Mouse (Mus musculus): ENCODE data around the gene Apln. TPM values are rescaled to one million over a fixed set of nuclear protein-coding genes. Genes with fewer than 3 reads are reported as not detected.

The Apln gene
- 4.9 and 5.0 TPM in 2 replicates for polyA plus RNA-seq (2015; fragmentation: Nextera tagmentation; extraction: Ambion mirVana)

- Histone ChIP-seq H3K36me3 (ENCODE audit: poor library complexity, severe bottlenecking) (no peaks in the 10 kb centered on the region), H3K4me2 (peak within 1 kb of the TSS; percentile 79), H3K4me1 (peaks cover 10% of the 10 kb centered on the region), H3K9me3 (replicated peaks) (no peaks in the 10 kb centered on the region), H3K27me3 (no peaks in the 10 kb centered on the region), H3K4me3 (peak within 1 kb of the TSS; percentile 49), H3K27ac (no peak within 1 kb of the TSS), H3K9ac (peak within 1 kb of the TSS; percentile 66)
- WGBS, result 14% methylated on average over 63 of the region's 73 CpGs
- peak; percentile 81 for ATAC-seq
These were observed at the start of gene Apln for GRCm38 (mm10) chrX:48034144-48035113. Gene Apln, minus strand, starts transcription at chrX:48034853.

DNA sequence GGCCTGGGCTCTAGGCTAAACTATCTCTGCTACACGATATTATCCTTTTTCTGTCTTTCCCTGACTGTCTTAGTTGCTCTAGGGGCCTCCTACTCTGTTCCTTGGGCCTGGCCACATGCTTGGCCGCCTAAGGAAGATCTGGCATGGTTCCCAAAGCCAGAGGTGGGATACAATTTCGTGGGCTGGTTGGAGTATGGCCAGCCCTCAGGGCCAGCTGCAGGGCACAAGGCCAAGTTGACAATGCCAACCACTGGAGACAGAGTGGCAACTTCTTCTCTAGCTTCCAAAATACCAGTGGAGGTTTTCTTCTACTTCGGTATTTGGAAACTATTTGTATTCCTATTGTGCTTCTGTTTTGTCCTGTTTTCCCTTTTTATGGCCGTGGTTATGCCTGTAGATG, 47.7 kb upstream of the Apln start:
- Histone ChIP-seq H3K4me3 (no peak overlapping the region), H3K9me3 (replicated peaks) (no peaks in the 10 kb centered on the region), H3K9ac (no peak overlapping the region), H3K27me3 (no peaks in the 10 kb centered on the region), H3K27ac (no peak overlapping the region), H3K4me2 (no peak overlapping the region), H3K36me3 (ENCODE audit: poor library complexity, severe bottlenecking) (no peaks in the 10 kb centered on the region), H3K4me1 (no peaks in the 10 kb centered on the region)
- 71% methylated on average over 5 of the region's 5 CpGs for WGBS
- ATAC-seq, result no peak

- no peak overlapping the region for H3K4me3 ChIP-seq
- no peaks in the 10 kb centered on the region for H3K36me3 ChIP-seq (ENCODE audit: poor library complexity, severe bottlenecking)
- no peak overlapping the region for H3K9ac ChIP-seq
- H3K27ac ChIP-seq, result no peak overlapping the region
- H3K9me3 ChIP-seq (replicated peaks), result no peaks in the 10 kb centered on the region
- H3K4me1 ChIP-seq, result no peaks in the 10 kb centered on the region
- H3K27me3 ChIP-seq, result no peaks in the 10 kb centered on the region
- WGBS, result 84% methylated on average over 4 of the region's 4 CpGs
- ATAC-seq, result no peak
- H3K4me2 ChIP-seq, result no peak overlapping the region
These were observed 42.3 kb upstream of the Apln start for GRCm38 (mm10) chrX:48076806-48077425.

GRCm38 (mm10) chrX:48074691-48075090, 40.0 kb upstream of the Apln start:
- Histone ChIP-seq H3K4me1 (no peaks in the 10 kb centered on the region), H3K27ac (no peak overlapping the region), H3K4me3 (no peak overlapping the region), H3K27me3 (no peaks in the 10 kb centered on the region), H3K36me3 (ENCODE audit: poor library complexity, severe bottlenecking) (no peaks in the 10 kb centered on the region), H3K4me2 (no peak overlapping the region), H3K9me3 (replicated peaks) (no peaks in the 10 kb centered on the region), H3K9ac (no peak overlapping the region)
- WGBS, result 86% methylated on average over 3 of the region's 3 CpGs
- ATAC-seq, result no peak

- no peak for ATAC-seq
- Histone ChIP-seq H3K9ac (no peak overlapping the region), H3K9me3 (replicated peaks) (no peaks in the 10 kb centered on the region), H3K27ac (no peak overlapping the region), H3K4me2 (no peak overlapping the region), H3K27me3 (no peaks in the 10 kb centered on the region), H3K4me3 (no peak overlapping the region), H3K36me3 (ENCODE audit: poor library complexity, severe bottlenecking) (no peaks in the 10 kb centered on the region), H3K4me1 (no peaks in the 10 kb centered on the region)
- 33% methylated on average over 5 of the region's 5 CpGs for WGBS
These were observed 37.7 kb upstream of the Apln start for GRCm38 (mm10) chrX:48072401-48072800.

DNA sequence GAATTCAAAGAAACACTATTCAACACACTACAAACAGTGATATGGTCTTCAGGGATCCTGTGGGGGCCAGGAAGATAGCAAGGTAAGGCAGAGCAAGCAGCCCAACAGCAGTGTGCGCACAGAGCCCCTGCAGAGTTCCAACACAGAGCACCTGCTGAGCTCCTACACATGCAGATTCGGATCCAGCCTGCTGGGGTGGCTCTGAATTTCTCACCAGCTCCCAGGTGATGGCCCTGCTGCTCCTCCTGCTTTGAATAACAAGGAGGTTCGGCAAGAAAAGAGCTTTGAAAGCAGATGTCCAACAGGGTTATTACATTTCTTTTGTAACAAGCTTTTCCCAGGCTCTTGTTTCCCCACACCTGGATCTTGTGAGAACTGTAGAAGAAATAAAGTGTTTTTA, 37.3 kb upstream of the Apln start:
- no peak overlapping the region for H3K4me2 ChIP-seq
- H3K27me3 ChIP-seq, result no peaks in the 10 kb centered on the region
- H3K27ac ChIP-seq, result no peak overlapping the region
- no peaks in the 10 kb centered on the region for H3K9me3 ChIP-seq (replicated peaks)
- no peaks in the 10 kb centered on the region for H3K36me3 ChIP-seq (ENCODE audit: poor library complexity, severe bottlenecking)
- ATAC-seq, result no peak
- no peak overlapping the region for H3K9ac ChIP-seq
- 17% methylated on average over 3 of the region's 3 CpGs for WGBS
- H3K4me1 ChIP-seq, result no peaks in the 10 kb centered on the region
- no peak overlapping the region for H3K4me3 ChIP-seq

GRCm38 (mm10) chrX:48066891-48067290, 32.2 kb upstream of the Apln start:
- ATAC-seq, result no peak
- Histone ChIP-seq H3K4me1 (no peaks in the 10 kb centered on the region), H3K9me3 (replicated peaks) (no peaks in the 10 kb centered on the region), H3K4me3 (no peak overlapping the region), H3K4me2 (no peak overlapping the region), H3K9ac (no peak overlapping the region), H3K36me3 (ENCODE audit: poor library complexity, severe bottlenecking) (no peaks in the 10 kb centered on the region), H3K27ac (no peak overlapping the region), H3K27me3 (no peaks in the 10 kb centered on the region)
- 75% methylated on average over 3 of the region's 3 CpGs for WGBS

GRCm38 (mm10) chrX:48064166-48064853, 29.7 kb upstream of the Apln start:
- no peak overlapping the region for H3K9ac ChIP-seq
- WGBS, result 27% methylated on average over 5 of the region's 5 CpGs

DNA sequence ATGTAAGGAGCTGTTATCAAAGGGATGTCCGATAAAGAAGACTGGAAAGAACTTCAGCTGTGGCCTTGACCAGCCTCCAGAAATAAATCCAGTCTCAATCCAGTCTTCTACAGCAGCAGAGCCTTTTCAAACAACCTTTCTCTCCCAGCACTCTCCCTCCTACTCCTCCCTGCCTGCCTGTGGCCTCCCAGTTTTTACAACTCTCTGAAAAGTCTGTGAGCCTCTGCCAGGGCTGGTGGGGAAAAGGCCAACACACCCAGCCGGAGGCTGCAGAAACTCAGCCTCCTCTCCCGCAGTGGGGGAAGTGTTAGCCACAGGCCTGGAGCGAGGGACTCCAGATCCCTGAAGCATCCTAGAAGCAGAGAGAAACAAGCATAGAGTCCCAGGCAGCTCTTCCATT, 27.8 kb upstream of the Apln start:
- Histone ChIP-seq H3K4me1 (no peaks in the 10 kb centered on the region), H3K9me3 (replicated peaks) (no peaks in the 10 kb centered on the region), H3K4me3 (no peak overlapping the region), H3K4me2 (no peak overlapping the region), H3K27ac (no peak overlapping the region), H3K36me3 (ENCODE audit: poor library complexity, severe bottlenecking) (no peaks in the 10 kb centered on the region), H3K9ac (no peak overlapping the region), H3K27me3 (no peaks in the 10 kb centered on the region)
- 76% methylated on average over 4 of the region's 4 CpGs for WGBS
- ATAC-seq, result no peak

More at GRCm38 (mm10) chrX:48064166-48064853, 29.7 kb upstream of the Apln start:
- no peaks in the 10 kb centered on the region for H3K9me3 ChIP-seq (replicated peaks)
- H3K4me3 ChIP-seq, result no peak overlapping the region
- no peaks in the 10 kb centered on the region for H3K27me3 ChIP-seq
- ATAC-seq, result no peak
- H3K36me3 ChIP-seq (ENCODE audit: poor library complexity, severe bottlenecking), result no peaks in the 10 kb centered on the region
- H3K27ac ChIP-seq, result no peak overlapping the region
- H3K4me1 ChIP-seq, result no peaks in the 10 kb centered on the region
- no peak overlapping the region for H3K4me2 ChIP-seq

DNA sequence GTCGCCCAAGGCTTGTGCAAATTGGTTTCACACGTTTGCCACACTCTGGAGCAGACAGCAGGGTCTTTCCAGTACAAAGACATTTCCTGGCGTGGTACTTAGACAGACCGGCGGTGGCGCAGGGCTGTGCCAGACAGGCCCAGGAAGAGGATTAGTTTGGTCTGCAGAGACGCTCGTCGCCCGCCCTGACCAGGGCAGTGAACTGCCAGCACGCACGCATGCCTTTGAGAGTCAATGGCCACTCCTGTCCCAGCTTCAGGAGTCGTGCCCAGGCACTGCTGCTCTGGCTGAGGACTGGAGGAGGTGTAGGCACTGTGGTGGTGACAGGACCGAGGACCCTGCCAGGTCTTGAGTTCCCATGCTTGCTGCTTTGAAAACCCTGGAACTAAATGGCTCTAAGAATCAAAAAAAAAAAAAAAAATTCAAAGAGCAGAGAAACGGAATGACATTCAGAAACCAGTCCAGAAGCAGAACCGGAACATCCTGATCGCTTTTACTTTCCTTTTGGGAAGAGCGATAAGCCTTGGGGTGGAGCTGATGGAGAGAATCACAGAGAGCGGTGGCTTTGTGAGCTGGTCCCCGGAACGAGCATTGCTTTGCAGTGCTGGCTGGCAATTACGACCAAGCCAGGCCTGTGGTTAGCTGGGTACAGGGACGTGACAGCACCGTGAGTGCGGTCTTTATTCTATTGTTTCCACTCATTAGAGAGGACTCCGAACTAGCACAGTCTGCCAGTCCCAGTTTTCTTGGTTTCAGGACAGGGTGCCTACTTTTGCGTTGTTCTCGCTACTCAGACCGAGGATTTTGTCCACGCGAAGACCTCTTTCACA, 19.7 kb upstream of the Apln start:
- Histone ChIP-seq H3K27ac (peak overlapping the region; percentile 68), H3K9ac (peak overlapping the region; percentile 52), H3K36me3 (ENCODE audit: poor library complexity, severe bottlenecking) (no peaks in the 10 kb centered on the region), H3K9me3 (replicated peaks) (no peaks in the 10 kb centered on the region), H3K4me2 (peak overlapping the region; percentile 56), H3K4me3 (peak overlapping the region; percentile 31), H3K4me1 (0 out of 2 replicates have a peak, but pooled peaks cover 3% of the 10 kb centered on the region), H3K27me3 (no peaks in the 10 kb centered on the region)
- peak; percentile 96 for ATAC-seq
- WGBS, result 30% methylated on average over 31 of the region's 31 CpGs

DNA sequence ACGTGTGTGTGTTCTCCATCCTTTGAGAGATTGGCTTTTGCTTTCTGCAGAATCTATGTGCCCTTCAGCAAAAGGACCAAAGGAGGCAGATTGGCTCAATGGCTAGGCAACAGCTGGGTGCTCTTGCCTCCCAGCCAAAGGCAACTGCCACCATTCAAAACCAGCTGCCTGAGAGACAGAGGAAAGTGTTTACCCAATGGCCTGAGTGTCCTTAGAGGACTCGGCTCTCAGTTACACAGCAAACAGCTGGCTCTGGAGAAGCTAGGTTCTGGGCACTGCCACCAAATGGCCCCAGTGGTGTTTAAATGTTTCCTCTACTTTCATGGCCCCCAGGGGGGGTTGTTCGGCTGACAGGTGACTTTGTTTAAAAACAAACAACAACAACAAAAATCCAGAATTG, 19.1 kb upstream of the Apln start:
- Histone ChIP-seq H3K27ac (peak overlapping the region; percentile 68; the same call in 1 of the 2 replicates), H3K4me2 (peak overlapping the region; percentile 56), H3K9me3 (replicated peaks) (no peaks in the 10 kb centered on the region), H3K9ac (no peak overlapping the region), H3K27me3 (no peaks in the 10 kb centered on the region), H3K36me3 (ENCODE audit: poor library complexity, severe bottlenecking) (no peaks in the 10 kb centered on the region), H3K4me3 (no peak overlapping the region), H3K4me1 (0 out of 2 replicates have a peak, but pooled peaks cover 3% of the 10 kb centered on the region)
- 41% methylated on average over 3 of the region's 3 CpGs for WGBS
- ATAC-seq, result peak; percentile 52; the same call in 1 of the 2 replicates
